Mouse (Mus musculus): Measurements from ENCODE around the gene Fam83d. TPM values are rescaled to one million over a fixed set of nuclear protein-coding genes. Genes with fewer than 3 reads are reported as not detected.

Fam83d gene
- total RNA-seq (2014; rRNA removed), result 5.8 and 6.3 TPM in 2 replicates
- polyA plus RNA-seq (2015; fragmentation: Nextera tagmentation; extraction: Ambion mirVana), result 5.4 and 5.7 TPM in 2 replicates

GRCm38 (mm10) chr2:158767742-158768339, at the start of gene Fam83d:
Gene Fam83d (plus strand): TSS chr2:158768093.
- 4% methylated on average over 48 of the region's 48 CpGs for WGBS
- H3K9ac ChIP-seq, result peak within 1 kb of the TSS; percentile 43
- H3K4me2 ChIP-seq (ENCODE audit: low read depth), result peak within 1 kb of the TSS; percentile 95
- peak; percentile 100 for ATAC-seq
- no peaks in the 10 kb centered on the region for H3K36me3 ChIP-seq (ENCODE audit: insufficient read depth)
- peak; percentile 70 for TF ChIP-seq CTCF (IDR thresholded peaks at IDR 0.05; ENCODE audit: low read depth)
- no peak within 1 kb of the TSS for H3K27ac ChIP-seq (ENCODE audit: low read depth, low read length)
- no peaks in the 10 kb centered on the region for H3K27me3 ChIP-seq (ENCODE audit: insufficient read depth, low read length)
- peaks cover 8% of the 10 kb centered on the region; the same call in 1 of the 2 replicates for H3K4me1 ChIP-seq (ENCODE audit: insufficient read depth)
- peak within 1 kb of the TSS; percentile 54 for H3K4me3 ChIP-seq (ENCODE audit: low read depth, low read length)
- no peaks in the 10 kb centered on the region for H3K9me3 ChIP-seq (ENCODE audit: low read length)
- peak; percentile 96 for DNase-seq

- DNase-seq (no peak), ATAC-seq (no peak)
- no peaks in the 10 kb centered on the region for H3K27me3 ChIP-seq (ENCODE audit: insufficient read depth, low read length)
- no peak overlapping the region for H3K4me3 ChIP-seq (ENCODE audit: low read depth, low read length)
- H3K27ac ChIP-seq (ENCODE audit: low read depth, low read length), result no peak overlapping the region
- H3K36me3 ChIP-seq (ENCODE audit: insufficient read depth), result no peaks in the 10 kb centered on the region
- 86% methylated on average over 12 of the region's 12 CpGs for whole genome bisulfite sequencing
- H3K9me3 ChIP-seq (ENCODE audit: low read length), result no peaks in the 10 kb centered on the region
- no peaks in the 10 kb centered on the region for H3K4me1 ChIP-seq (ENCODE audit: insufficient read depth)
- no peak overlapping the region for H3K4me2 ChIP-seq (ENCODE audit: low read depth)
- H3K9ac ChIP-seq, result no peak overlapping the region
- no peak for TF ChIP-seq CTCF (IDR thresholded peaks at IDR 0.05; ENCODE audit: low read depth)
Measured at GRCm38 (mm10) chr2:158718816-158719549, 48.9 kb upstream of the Fam83d start.

- TF ChIP-seq CTCF (IDR thresholded peaks at IDR 0.05; ENCODE audit: low read depth), result no peak
- Histone ChIP-seq H3K27me3 (ENCODE audit: insufficient read depth, low read length) (no peaks in the 10 kb centered on the region), H3K9ac (no peak overlapping the region), H3K4me3 (ENCODE audit: low read depth, low read length) (no peak overlapping the region), H3K36me3 (ENCODE audit: insufficient read depth) (no peaks in the 10 kb centered on the region), H3K4me1 (ENCODE audit: insufficient read depth) (no peaks in the 10 kb centered on the region), H3K9me3 (ENCODE audit: low read length) (no peaks in the 10 kb centered on the region), H3K27ac (ENCODE audit: low read depth, low read length) (no peak overlapping the region), H3K4me2 (ENCODE audit: low read depth) (no peak overlapping the region)
- DNase-seq, result no peak
- 72% methylated on average over 16 of the region's 16 CpGs for WGBS
- ATAC-seq, result no peak
Measured at GRCm38 (mm10) chr2:158720715-158721370, 47.0 kb upstream of the Fam83d start.

GRCm38 (mm10) chr2:158721481-158721880, 46.4 kb upstream of the Fam83d start:
- 31% methylated on average over 3 of the region's 3 CpGs for WGBS
- ATAC-seq, result no peak
- TF ChIP-seq CTCF (IDR thresholded peaks at IDR 0.05; ENCODE audit: low read depth), result no peak
- Histone ChIP-seq H3K9me3 (ENCODE audit: low read length) (no peaks in the 10 kb centered on the region), H3K9ac (no peak overlapping the region), H3K27me3 (ENCODE audit: insufficient read depth, low read length) (no peaks in the 10 kb centered on the region), H3K4me1 (ENCODE audit: insufficient read depth) (no peaks in the 10 kb centered on the region), H3K4me3 (ENCODE audit: low read depth, low read length) (no peak overlapping the region), H3K36me3 (ENCODE audit: insufficient read depth) (no peaks in the 10 kb centered on the region), H3K4me2 (ENCODE audit: low read depth) (no peak overlapping the region), H3K27ac (ENCODE audit: low read depth, low read length) (no peak overlapping the region)
- no peak for DNase-seq

- no peak overlapping the region for H3K4me3 ChIP-seq (ENCODE audit: low read depth, low read length)
- no peak overlapping the region for H3K9ac ChIP-seq
- no peak overlapping the region for H3K4me2 ChIP-seq (ENCODE audit: low read depth)
- no peak for TF ChIP-seq CTCF (IDR thresholded peaks at IDR 0.05; ENCODE audit: low read depth)
- 88% methylated on average over 4 of the region's 4 CpGs for WGBS
- no peak for ATAC-seq
- no peak for DNase-seq
- no peaks in the 10 kb centered on the region for H3K27me3 ChIP-seq (ENCODE audit: insufficient read depth, low read length)
- H3K9me3 ChIP-seq (ENCODE audit: low read length), result no peaks in the 10 kb centered on the region
- H3K27ac ChIP-seq (ENCODE audit: low read depth, low read length), result no peak overlapping the region
- no peaks in the 10 kb centered on the region for H3K4me1 ChIP-seq (ENCODE audit: insufficient read depth)
- no peaks in the 10 kb centered on the region for H3K36me3 ChIP-seq (ENCODE audit: insufficient read depth)
Measured at GRCm38 (mm10) chr2:158722135-158722534, 45.8 kb upstream of the Fam83d start.

- no peaks in the 10 kb centered on the region for H3K36me3 ChIP-seq (ENCODE audit: insufficient read depth)
- H3K4me3 ChIP-seq (ENCODE audit: low read depth, low read length), result no peak overlapping the region
- H3K27ac ChIP-seq (ENCODE audit: low read depth, low read length), result 0 out of 2 replicates have a peak overlapping the region, but pooled peaks have one; percentile 57
- DNase-seq, result no peak
- H3K4me1 ChIP-seq (ENCODE audit: insufficient read depth), result no peaks in the 10 kb centered on the region
- no peaks in the 10 kb centered on the region for H3K9me3 ChIP-seq (ENCODE audit: low read length)
- H3K4me2 ChIP-seq (ENCODE audit: low read depth), result no peak overlapping the region
- TF ChIP-seq CTCF (IDR thresholded peaks at IDR 0.05; ENCODE audit: low read depth), result no peak
- WGBS, result 58% methylated on average over 6 of the region's 6 CpGs
- H3K9ac ChIP-seq, result no peak overlapping the region
- no peaks in the 10 kb centered on the region for H3K27me3 ChIP-seq (ENCODE audit: insufficient read depth, low read length)
- peak; percentile 43; the same call in 1 of the 2 replicates for ATAC-seq
Measured at GRCm38 (mm10) chr2:158722991-158723551, 44.8 kb upstream of the Fam83d start.

Data from forebrain, postnatal 0 days (tissue).